Mouse (Mus musculus): ENCODE measurements at regions not wholly inside any gene's neighbourhood (a gene's known extent, or its start where the extent isn't known, plus 50 kb on each side); places are given as distances from the start of the nearest gene placed in this dataset.
A peak's percentile ranks its signal among the peaks of the same experiment; 100 is the strongest.

DNA sequence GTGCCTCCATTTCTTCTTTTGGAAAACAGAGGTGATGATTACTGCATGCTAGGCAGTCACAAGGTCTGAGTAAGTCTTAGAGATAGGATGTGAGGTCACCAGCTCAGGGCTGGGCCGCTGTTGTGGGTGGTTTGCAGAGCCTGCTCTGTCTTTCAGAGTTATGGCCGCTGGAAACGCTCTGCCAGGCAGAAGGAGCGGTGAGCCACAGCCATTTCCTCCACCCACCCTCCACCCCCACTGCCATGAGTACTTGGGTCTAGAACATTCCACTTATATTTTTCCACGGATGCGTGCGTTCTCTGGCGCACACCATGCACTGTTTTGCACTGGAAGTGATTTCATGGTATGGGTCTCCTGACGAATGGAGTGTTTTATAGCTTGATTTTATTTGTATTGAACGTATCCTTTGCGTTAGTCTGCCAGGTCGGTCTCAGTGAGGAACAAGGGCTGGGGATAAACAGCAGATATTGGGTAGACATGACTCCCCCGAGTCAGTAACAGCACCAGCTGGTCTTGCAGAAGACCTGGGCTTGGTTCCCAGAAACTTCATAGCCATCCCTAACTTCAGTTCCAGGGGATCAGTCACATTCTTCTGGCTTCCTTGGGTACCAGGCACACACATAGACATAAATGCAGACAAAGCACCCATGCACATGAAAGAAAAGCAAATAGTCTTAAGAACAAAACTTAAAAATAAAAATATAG, 300.8 kb downstream of the Med13l start:
- WGBS, result 47% methylated on average over 13 of the region's 13 CpGs
- H3K27me3 ChIP-seq, result peaks cover 34% of the 10 kb centered on the region
- peaks cover 9% of the 10 kb centered on the region for H3K9me3 ChIP-seq
- H3K4me3 ChIP-seq, result no peak overlapping the region
- H3K4me2 ChIP-seq (replicated peaks), result no peak overlapping the region
- peak overlapping the region; percentile 6; the same call in 1 of the 2 replicates for H3K27ac ChIP-seq
- no peaks in the 10 kb centered on the region; the same call in 1 of the 2 replicates for H3K36me3 ChIP-seq
- peak; percentile 51; the same call in 1 of the 2 replicates for ATAC-seq (ENCODE audit: low FRiP score, low read depth)
- no peak overlapping the region for H3K9ac ChIP-seq
- H3K4me1 ChIP-seq, result peaks cover 17% of the 10 kb centered on the region

DNA sequence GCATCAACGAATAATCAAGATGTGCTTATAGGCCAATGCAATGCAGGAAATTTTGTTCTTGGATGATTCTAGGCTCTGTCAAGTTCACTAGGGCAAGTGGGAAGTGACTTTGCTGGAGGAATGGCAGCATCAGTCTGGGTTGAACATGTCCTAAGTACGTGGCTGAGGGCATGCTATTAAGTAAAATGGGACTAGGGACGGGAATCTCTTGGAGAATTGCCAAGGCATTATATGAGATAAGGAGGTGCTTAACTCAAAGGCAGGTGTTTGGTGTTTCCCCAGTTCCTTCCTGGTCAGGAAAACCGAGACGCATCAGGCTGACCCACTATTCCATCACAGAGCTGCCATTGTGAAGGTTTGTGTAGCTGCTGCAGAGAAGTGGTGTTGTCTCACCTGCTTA, 307.0 kb downstream of the Med13l start:
- no peak overlapping the region for H3K27ac ChIP-seq
- H3K9ac ChIP-seq, result no peak overlapping the region
- no peak overlapping the region for H3K4me3 ChIP-seq
- H3K4me2 ChIP-seq (replicated peaks), result no peak overlapping the region
- H3K27me3 ChIP-seq, result peaks cover 14% of the 10 kb centered on the region; the same call in 1 of the 2 replicates
- WGBS, result 85% methylated on average over 5 of the region's 5 CpGs
- peaks cover 11% of the 10 kb centered on the region for H3K9me3 ChIP-seq
- peaks cover 10% of the 10 kb centered on the region for H3K4me1 ChIP-seq
- no peaks in the 10 kb centered on the region; the same call in 1 of the 2 replicates for H3K36me3 ChIP-seq
- ATAC-seq (ENCODE audit: low FRiP score, low read depth), result no peak

DNA sequence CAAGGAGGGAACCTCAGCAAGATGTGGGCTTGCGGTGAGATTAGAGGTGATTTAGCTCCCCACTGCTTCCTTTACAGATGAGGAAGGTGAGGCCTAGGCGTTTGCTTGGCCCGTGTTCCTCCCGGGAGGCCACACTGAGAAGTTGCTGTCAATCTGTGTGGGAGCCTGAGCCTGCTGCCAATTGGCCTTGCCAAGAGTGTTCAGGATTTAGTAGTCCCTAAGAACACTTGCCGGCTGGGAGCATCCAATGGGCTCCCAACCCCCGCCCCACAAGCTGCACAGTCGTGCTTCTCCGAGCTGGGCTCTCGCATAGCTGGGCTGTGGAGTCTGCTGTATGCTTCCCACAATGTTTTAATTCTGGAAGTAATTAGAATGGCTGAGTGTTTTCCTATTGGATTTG, 308.9 kb downstream of the Med13l start:
- no peak overlapping the region for H3K27ac ChIP-seq
- H3K9ac ChIP-seq, result no peak overlapping the region
- H3K4me2 ChIP-seq (replicated peaks), result no peak overlapping the region
- H3K9me3 ChIP-seq, result peaks cover 6% of the 10 kb centered on the region
- WGBS, result 63% methylated on average over 9 of the region's 9 CpGs
- ATAC-seq (ENCODE audit: low FRiP score, low read depth), result no peak
- peaks cover 12% of the 10 kb centered on the region for H3K4me1 ChIP-seq
- H3K36me3 ChIP-seq, result no peaks in the 10 kb centered on the region
- peaks cover 24% of the 10 kb centered on the region for H3K27me3 ChIP-seq
- H3K4me3 ChIP-seq, result no peak overlapping the region

DNA sequence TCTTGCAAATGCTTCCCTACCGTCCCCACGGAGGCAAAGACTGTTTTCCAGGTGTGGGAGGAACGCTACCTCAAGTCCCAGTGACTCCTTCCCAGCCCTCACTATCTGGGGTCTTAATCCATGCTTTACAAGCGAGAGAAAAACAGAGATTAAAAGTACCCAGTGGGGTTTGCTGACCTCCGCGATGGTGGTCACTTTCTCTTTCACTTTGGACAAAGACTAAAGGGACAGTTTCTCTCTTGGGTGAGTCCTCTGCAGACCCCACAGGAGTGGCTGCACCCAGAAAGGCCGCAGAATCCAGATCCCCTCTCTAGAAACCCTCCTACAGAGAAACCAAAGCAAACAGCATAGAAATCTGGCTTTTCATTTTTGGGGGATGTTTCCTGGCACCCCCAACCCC, 313.4 kb downstream of the Med13l start:
- no peak overlapping the region for H3K4me3 ChIP-seq
- no peaks in the 10 kb centered on the region for H3K9me3 ChIP-seq
- peaks cover 24% of the 10 kb centered on the region for H3K4me1 ChIP-seq
- H3K9ac ChIP-seq, result no peak overlapping the region
- peaks cover 63% of the 10 kb centered on the region for H3K27me3 ChIP-seq
- ATAC-seq (ENCODE audit: low FRiP score, low read depth), result no peak
- H3K36me3 ChIP-seq, result no peaks in the 10 kb centered on the region
- H3K4me2 ChIP-seq (replicated peaks), result no peak overlapping the region
- 38% methylated on average over 7 of the region's 7 CpGs for WGBS
- H3K27ac ChIP-seq, result no peak overlapping the region

DNA sequence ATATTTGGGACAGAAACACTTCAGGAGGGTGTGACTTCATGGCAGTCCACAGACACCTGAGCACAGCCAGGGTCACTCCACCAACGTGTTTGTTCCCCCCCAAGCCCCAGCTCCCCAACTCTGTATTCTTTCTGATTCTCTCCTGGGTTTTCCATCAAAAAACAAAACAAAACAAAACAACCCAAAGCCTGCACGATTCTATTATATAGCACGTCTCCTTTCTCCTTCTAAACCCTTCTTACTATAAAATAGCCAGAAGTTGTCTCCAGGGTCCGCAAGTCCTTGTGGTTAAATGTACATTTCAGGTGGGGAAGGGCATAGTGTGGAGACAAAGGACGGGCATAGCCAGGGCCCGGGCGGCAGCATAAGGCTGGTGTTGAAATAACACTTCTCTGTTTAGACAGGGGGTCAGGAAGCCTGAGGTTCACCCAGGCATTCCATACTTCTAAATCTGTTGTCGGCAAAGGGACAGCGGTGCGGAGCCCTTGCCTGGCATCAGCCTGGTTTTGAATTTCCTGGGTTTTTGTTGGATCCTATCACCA, 314.7 kb downstream of the Med13l start:
- no peak overlapping the region for H3K27ac ChIP-seq
- no peaks in the 10 kb centered on the region for H3K9me3 ChIP-seq
- no peak overlapping the region for H3K4me3 ChIP-seq
- no peak for ATAC-seq (ENCODE audit: low FRiP score, low read depth)
- WGBS, result 49% methylated on average over 10 of the region's 10 CpGs
- no peak overlapping the region for H3K9ac ChIP-seq
- H3K4me1 ChIP-seq, result peaks cover 23% of the 10 kb centered on the region
- H3K36me3 ChIP-seq, result no peaks in the 10 kb centered on the region
- 0 out of 2 replicates have a peak overlapping the region, but pooled peaks have one; percentile 2 for H3K4me2 ChIP-seq (replicated peaks)
- H3K27me3 ChIP-seq, result peaks cover 70% of the 10 kb centered on the region

DNA sequence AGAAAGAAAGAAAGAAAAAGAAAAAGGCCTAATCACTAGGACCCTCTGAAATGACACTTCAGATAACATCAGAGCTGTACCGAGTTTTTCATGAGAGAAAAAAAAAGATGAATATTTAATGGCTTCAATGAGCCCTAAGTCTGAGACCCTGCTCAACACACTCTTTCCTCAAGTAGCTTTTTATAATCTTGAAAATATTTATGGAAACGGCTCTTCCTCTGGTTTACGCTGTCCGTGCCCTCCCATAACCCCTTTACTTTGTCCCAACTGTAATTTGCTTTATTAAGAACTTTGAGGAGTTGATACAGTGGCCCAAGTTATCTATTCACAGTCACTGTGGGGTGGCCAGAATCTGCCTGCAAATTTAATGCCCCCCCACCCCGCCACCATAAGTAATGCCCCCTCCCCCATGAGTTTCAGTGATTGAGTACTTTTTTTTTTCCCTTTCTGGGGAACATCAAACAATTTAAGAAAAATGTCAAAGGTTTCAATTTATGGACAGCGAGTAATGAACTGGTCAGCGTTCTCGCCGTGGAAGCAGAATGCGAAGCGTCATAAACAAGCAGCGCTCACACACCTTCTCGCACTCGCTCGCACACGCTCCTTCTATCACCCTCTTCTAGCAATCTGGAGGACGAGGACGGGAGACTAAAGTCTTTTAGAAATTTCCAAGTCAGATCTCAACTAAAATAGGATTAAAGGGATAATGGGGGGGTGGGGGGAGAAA, 316.3 kb downstream of the Med13l start:
- Histone ChIP-seq H3K9me3 (no peaks in the 10 kb centered on the region), H3K27me3 (peaks cover 80% of the 10 kb centered on the region), H3K36me3 (no peaks in the 10 kb centered on the region), H3K4me2 (replicated peaks) (peak overlapping the region; percentile 63), H3K9ac (peak overlapping the region; percentile 43; the same call in 1 of the 2 replicates), H3K4me3 (peak overlapping the region; percentile 33), H3K27ac (no peak overlapping the region), H3K4me1 (peaks cover 28% of the 10 kb centered on the region)
- no peak for ATAC-seq (ENCODE audit: low FRiP score, low read depth)
- 7% methylated on average over 18 of the region's 18 CpGs for WGBS

DNA sequence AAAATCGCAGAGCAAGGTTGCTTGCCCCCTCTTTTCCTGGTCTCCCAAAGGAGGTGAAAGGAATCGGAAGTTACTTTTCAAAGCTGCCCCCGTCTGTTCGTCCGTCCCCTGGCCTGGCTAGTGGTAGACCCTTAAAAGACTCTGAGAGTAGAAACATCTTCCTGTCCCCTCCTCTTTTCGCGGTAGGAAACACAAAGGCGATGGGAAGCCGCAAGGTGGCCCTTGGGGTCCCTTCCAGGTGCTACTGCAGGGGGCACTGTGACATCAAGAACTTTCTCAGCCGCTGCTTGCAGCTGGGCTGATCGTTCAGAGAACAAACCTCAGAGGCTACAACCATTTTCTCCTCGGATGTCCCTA, 316.8 kb downstream of the Med13l start:
- H3K36me3 ChIP-seq, result no peaks in the 10 kb centered on the region
- H3K27me3 ChIP-seq, result peaks cover 80% of the 10 kb centered on the region
- peak overlapping the region; percentile 43; the same call in 1 of the 2 replicates for H3K9ac ChIP-seq
- H3K4me3 ChIP-seq, result peak overlapping the region; percentile 33
- no peak overlapping the region for H3K27ac ChIP-seq
- H3K4me1 ChIP-seq, result peaks cover 28% of the 10 kb centered on the region
- no peaks in the 10 kb centered on the region for H3K9me3 ChIP-seq
- no peak for ATAC-seq (ENCODE audit: low FRiP score, low read depth)
- 1% methylated on average over 12 of the region's 12 CpGs for whole genome bisulfite sequencing
- peak overlapping the region; percentile 63 for H3K4me2 ChIP-seq (replicated peaks)

DNA sequence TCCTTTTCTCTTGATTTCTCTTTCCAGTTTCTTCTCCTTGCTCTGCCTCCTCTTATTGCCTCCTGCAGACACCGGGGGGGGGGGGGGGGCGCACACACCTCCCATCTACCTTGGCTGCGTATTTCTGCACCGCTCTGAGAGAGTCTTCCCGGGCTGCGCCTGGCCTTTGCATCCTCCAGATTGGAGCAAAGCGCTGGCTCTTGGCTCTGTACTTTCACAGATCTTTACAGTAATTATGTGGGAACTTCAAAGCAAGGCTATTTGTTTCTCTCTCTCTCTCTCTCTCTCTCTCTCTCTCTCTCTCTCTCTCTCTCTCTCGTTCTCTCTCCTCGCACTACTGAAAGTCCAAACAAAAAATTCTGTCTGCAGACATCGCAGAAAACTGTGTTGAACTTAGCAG, 317.4 kb downstream of the Med13l start:
- no peak for ATAC-seq (ENCODE audit: low FRiP score, low read depth)
- Histone ChIP-seq H3K9ac (no peak overlapping the region), H3K36me3 (no peaks in the 10 kb centered on the region), H3K9me3 (no peaks in the 10 kb centered on the region), H3K4me2 (replicated peaks) (peak overlapping the region; percentile 63), H3K4me3 (peak overlapping the region; percentile 6; the same call in 1 of the 2 replicates), H3K27ac (no peak overlapping the region), H3K27me3 (peaks cover 79% of the 10 kb centered on the region), H3K4me1 (peaks cover 28% of the 10 kb centered on the region)
- WGBS, result 12% methylated on average over 8 of the region's 10 CpGs

DNA sequence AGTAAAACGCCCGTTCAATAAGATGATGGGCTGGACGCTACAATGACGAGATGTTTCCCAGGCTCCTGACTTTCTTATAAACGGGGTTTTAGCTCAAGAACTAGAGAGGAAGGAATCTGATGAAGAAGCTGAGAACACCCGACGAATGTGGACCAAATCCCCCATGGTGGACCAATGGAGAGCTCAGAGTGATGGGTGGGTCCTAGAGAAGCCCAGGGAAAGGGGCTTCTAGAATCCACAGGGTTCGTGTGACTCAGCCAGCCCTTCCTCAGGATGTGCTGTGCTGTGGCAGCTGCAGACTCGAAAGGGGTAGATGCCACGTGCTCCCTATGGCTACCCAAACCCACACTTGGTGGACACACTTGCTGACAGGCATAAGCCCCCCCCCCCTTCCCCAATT, 318.2 kb downstream of the Med13l start:
- Histone ChIP-seq H3K4me3 (no peak overlapping the region), H3K27ac (no peak overlapping the region), H3K4me1 (peaks cover 28% of the 10 kb centered on the region), H3K9me3 (no peaks in the 10 kb centered on the region), H3K36me3 (no peaks in the 10 kb centered on the region), H3K9ac (no peak overlapping the region), H3K27me3 (peaks cover 70% of the 10 kb centered on the region), H3K4me2 (replicated peaks) (no peak overlapping the region)
- 25% methylated on average over 10 of the region's 10 CpGs for WGBS
- no peak for ATAC-seq (ENCODE audit: low FRiP score, low read depth)

DNA sequence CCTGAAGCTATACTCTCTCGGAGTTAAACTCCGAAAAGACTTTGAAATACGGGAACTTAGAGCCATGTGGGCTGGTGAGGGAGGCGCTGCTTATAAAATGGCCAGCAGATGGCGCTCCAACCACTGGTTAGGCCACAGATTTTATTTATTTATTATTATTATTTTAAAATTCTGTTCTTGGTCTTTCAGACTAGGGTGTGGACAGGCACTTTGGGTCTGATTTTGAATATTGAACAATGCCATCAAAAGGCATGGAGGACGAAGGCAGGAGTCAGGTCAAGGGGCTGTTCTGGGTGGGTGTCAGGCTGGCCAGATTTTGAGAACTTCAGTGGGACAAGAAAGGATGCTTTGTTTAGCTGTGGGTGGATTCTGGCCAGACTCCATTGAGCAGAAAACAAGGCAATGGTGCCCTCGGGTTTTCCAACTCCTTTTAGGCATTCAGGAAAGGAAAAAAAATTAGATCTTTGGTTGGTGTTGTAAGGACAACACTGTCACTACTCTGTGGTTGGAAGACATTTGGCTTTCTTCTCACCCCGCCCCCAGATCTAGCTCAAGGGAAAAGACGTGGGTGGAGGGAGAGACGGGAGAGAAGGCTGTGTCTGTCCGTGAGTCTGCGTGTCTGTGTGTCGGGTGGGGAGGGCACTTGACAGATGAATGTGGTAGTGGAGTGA, 319.5 kb downstream of the Med13l start:
- Histone ChIP-seq H3K27ac (no peak overlapping the region), H3K4me2 (replicated peaks) (no peak overlapping the region)

DNA sequence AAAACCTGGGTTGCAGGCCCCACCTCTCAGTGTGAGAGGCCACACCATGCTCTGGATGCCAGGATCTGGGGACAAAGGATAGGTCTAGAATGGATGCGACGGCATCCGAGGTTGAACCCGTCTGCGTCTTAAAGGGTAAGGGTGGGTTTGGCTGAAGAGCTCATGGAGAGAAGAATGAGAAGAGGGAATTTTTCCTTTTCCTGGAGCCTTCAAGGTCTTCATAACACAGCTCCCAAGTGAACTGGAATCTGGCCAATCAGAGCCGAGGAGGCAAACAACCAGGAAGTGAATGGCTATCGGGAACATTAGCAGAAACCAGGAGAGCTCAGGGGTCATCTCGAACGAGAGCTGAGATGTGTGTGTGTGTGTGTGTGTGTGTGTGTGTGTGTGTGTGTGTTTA, 320.1 kb downstream of the Med13l start:
- Histone ChIP-seq H3K4me2 (replicated peaks) (no peak overlapping the region), H3K9me3 (no peaks in the 10 kb centered on the region), H3K36me3 (no peaks in the 10 kb centered on the region), H3K27ac (no peak overlapping the region), H3K9ac (no peak overlapping the region), H3K4me1 (peaks cover 17% of the 10 kb centered on the region), H3K27me3 (peaks cover 66% of the 10 kb centered on the region), H3K4me3 (no peak overlapping the region)
- 68% methylated on average over 9 of the region's 9 CpGs for WGBS
- no peak for ATAC-seq (ENCODE audit: low FRiP score, low read depth)

More for the DNA sequence above, 319.5 kb downstream of the Med13l start:
- Histone ChIP-seq H3K9ac (no peak overlapping the region), H3K36me3 (no peaks in the 10 kb centered on the region), H3K4me1 (peaks cover 21% of the 10 kb centered on the region), H3K27me3 (peaks cover 71% of the 10 kb centered on the region), H3K4me3 (no peak overlapping the region), H3K9me3 (no peaks in the 10 kb centered on the region)
- peak; percentile 66; the same call in 1 of the 2 replicates for ATAC-seq (ENCODE audit: low FRiP score, low read depth)
- WGBS, result 19% methylated on average over 13 of the region's 13 CpGs

DNA sequence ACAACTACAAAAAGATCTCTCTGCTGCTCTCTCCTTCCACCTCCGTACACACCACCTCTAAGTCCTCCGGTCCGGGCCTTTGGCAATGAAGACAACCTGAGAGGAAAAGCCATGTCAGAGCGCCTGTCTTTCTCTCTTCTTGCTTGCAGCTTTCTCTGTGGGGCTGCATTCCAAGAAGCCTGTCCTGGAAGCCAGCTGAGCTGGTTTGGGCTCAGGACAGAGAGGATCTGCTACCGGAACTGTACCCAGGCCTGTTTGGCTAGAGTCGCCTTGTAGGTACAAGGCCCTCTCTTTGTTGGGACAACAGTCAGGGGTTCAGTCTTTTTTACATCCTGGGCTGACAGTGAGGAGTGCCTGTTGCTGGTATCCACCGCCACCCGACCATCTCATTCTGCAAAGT, 321.4 kb downstream of the Med13l start:
- peaks cover 61% of the 10 kb centered on the region for H3K27me3 ChIP-seq
- H3K27ac ChIP-seq, result no peak overlapping the region
- no peak overlapping the region for H3K9ac ChIP-seq
- no peak overlapping the region for H3K4me3 ChIP-seq
- no peaks in the 10 kb centered on the region for H3K9me3 ChIP-seq
- no peak for ATAC-seq (ENCODE audit: low FRiP score, low read depth)
- WGBS, result 94% methylated on average over 8 of the region's 8 CpGs
- peaks cover 17% of the 10 kb centered on the region for H3K4me1 ChIP-seq
- H3K4me2 ChIP-seq (replicated peaks), result no peak overlapping the region
- H3K36me3 ChIP-seq, result no peaks in the 10 kb centered on the region

All from limb, embryonic 13.5 days (tissue).